Mouse (Mus musculus): ENCODE data around the gene Prpf18. TPM values are rescaled to one million over a fixed set of nuclear protein-coding genes. Genes with fewer than 3 reads are reported as not detected.

Prpf18 gene
- polyA plus RNA-seq (2012; rRNA removed), result 45.7 and 47.8 TPM in 2 replicates

DNA sequence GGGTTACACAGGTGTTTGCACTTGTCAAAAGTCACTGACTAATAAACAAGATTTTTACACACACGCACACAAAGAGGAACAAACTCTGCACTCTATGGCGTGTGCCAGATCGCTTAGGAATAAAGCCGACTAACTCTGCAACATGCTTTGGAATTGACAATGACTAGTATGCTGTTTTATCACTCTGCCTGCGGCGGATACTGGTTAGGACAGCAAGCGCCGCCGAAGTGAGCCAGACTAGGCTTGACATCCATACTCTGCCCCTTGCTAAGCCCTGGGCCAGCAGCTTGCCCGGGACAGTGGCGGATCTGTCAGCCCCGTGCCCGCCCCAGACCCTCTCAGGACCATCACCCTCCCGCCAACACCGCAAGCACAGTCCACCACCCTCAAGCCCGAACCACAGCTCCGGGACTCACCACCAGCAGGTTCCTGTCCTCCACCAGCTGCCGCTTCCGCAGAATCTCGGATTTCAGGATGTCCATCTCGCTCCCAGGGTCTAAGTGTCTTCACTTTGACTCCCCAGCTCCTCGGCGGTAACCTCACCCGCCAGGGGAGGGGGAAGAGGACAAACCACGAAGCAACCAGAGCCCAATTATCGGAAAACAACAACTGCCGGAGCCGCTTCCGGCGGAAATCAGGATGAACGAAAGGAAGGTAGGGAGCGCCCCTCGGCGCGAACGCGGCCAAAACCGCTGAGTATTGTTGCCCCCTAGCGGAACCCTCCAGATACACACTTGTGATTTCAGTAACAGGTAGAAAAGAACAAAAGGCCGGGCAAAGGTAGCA, at the start of gene Prpf18:
Gene Prpf18, minus strand, starts transcription at position 614 of the 786 bp plus-strand sequence.
- TF ChIP-seq CTCF (IDR thresholded peaks at IDR 0.05; ENCODE audit: borderline replicate concordance, insufficient read depth, low read depth, low read length) (peak; percentile 72; the same call in 1 of the 2 replicates), POLR2A (IDR thresholded peaks at IDR 0.05; ENCODE audit: borderline replicate concordance, insufficient read depth, low read length) (peak; percentile 74; the same call in 1 of the 2 replicates)
- 1% methylated on average over 40 of the region's 40 CpGs for WGBS
- Histone ChIP-seq H3K27me3 (ENCODE audit: control insufficient read depth, insufficient read depth, low read length) (no peaks in the 10 kb centered on the region), H3K4me3 (replicated peaks; ENCODE audit: insufficient read depth, low read depth, low read length) (peak within 1 kb of the TSS; percentile 97), H3K27ac (ENCODE audit: insufficient read depth, low read length) (peak within 1 kb of the TSS; percentile 21; the same call in 1 of the 2 replicates), H3K4me1 (ENCODE audit: control insufficient read depth, insufficient read depth, low read length) (peaks cover 6% of the 10 kb centered on the region)
- peak; percentile 88 to 91 for DNase-seq

DNA sequence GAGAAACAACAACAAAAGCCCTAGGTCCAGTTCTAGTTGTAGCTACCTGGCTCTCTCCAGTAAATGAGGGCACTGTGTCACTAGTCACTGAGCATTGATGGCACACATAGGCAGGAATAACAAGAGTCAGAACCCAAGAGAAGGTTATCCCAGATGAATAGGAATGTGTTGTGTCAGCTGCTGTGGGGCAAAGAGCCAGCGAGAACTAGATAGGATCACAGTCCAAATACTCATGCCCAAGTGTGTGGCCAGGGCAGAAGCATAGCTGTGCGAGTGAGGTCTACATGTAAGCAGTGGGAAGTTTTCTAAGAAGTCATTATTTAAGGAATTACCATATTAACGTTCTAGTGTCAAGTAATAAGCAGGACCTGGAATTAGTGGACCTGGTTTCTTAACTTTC, 28.0 kb upstream of the Prpf18 start:
- WGBS, result 77% methylated on average over 3 of the region's 3 CpGs
- no peak overlapping the region for H3K4me3 ChIP-seq (replicated peaks; ENCODE audit: insufficient read depth, low read depth, low read length)
- no peaks in the 10 kb centered on the region for H3K4me1 ChIP-seq (ENCODE audit: control insufficient read depth, insufficient read depth, low read length)
- no peak overlapping the region for H3K27ac ChIP-seq (ENCODE audit: insufficient read depth, low read length)
- TF ChIP-seq POLR2A (IDR thresholded peaks at IDR 0.05; ENCODE audit: borderline replicate concordance, insufficient read depth, low read length) (no peak), CTCF (IDR thresholded peaks at IDR 0.05; ENCODE audit: borderline replicate concordance, insufficient read depth, low read depth, low read length) (no peak)
- H3K27me3 ChIP-seq (ENCODE audit: control insufficient read depth, insufficient read depth, low read length), result no peaks in the 10 kb centered on the region
- no peak for DNase-seq

DNA sequence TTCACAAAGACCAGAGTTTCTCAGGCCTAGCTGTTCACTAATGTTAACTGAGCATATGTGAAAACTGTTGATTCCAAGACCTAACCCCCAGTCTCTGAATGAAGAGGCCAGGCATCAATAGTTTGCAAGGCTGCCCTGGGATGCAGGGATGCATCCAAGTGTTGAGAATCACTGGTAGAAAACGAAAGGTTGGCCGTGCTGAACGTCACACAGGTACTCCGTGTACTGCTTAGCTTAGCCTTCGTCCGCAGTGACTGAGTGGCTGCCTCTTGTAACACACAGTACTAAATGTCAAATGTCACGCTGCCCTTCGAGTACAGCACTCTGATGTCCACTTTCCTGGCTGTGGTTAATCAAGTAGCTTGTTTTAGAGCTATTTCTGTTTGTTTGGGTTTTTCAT, 19.7 kb upstream of the Prpf18 start:
- 86% methylated on average over 8 of the region's 8 CpGs for WGBS
- no peaks in the 10 kb centered on the region for H3K4me1 ChIP-seq (ENCODE audit: control insufficient read depth, insufficient read depth, low read length)
- no peaks in the 10 kb centered on the region for H3K27me3 ChIP-seq (ENCODE audit: control insufficient read depth, insufficient read depth, low read length)
- no peak for TF ChIP-seq CTCF (IDR thresholded peaks at IDR 0.05; ENCODE audit: borderline replicate concordance, insufficient read depth, low read depth, low read length)
- TF ChIP-seq POLR2A (IDR thresholded peaks at IDR 0.05; ENCODE audit: borderline replicate concordance, insufficient read depth, low read length), result no peak
- no peak for DNase-seq
- no peak overlapping the region for H3K4me3 ChIP-seq (replicated peaks; ENCODE audit: insufficient read depth, low read depth, low read length)
- H3K27ac ChIP-seq (ENCODE audit: insufficient read depth, low read length), result no peak overlapping the region

DNA sequence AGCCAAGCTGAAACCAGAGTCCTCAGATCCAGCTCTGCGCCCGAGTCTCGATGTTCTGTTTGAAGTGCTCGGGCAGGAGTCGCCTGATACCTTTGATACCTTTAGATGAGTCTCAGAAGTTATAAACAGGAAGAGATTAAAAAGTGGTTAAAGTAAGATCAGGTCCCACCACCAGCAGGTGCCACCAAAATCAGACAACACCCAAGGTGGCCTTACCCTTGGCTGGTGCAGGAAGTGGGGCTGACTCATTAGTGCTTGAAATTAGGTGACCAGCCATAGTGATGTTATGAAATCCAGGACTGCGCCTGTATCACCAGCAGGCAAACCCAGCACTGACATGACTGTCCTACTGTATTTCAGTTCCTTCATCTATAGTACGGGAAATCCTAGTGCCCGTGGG, 17.8 kb upstream of the Prpf18 start:
- WGBS, result 94% methylated on average over 8 of the region's 8 CpGs
- H3K27ac ChIP-seq (ENCODE audit: insufficient read depth, low read length), result no peak overlapping the region
- H3K4me3 ChIP-seq (replicated peaks; ENCODE audit: insufficient read depth, low read depth, low read length), result no peak overlapping the region
- no peak for TF ChIP-seq POLR2A (IDR thresholded peaks at IDR 0.05; ENCODE audit: borderline replicate concordance, insufficient read depth, low read length)
- no peak for TF ChIP-seq CTCF (IDR thresholded peaks at IDR 0.05; ENCODE audit: borderline replicate concordance, insufficient read depth, low read depth, low read length)
- DNase-seq, result no peak
- no peaks in the 10 kb centered on the region for H3K27me3 ChIP-seq (ENCODE audit: control insufficient read depth, insufficient read depth, low read length)
- H3K4me1 ChIP-seq (ENCODE audit: control insufficient read depth, insufficient read depth, low read length), result no peaks in the 10 kb centered on the region

DNA sequence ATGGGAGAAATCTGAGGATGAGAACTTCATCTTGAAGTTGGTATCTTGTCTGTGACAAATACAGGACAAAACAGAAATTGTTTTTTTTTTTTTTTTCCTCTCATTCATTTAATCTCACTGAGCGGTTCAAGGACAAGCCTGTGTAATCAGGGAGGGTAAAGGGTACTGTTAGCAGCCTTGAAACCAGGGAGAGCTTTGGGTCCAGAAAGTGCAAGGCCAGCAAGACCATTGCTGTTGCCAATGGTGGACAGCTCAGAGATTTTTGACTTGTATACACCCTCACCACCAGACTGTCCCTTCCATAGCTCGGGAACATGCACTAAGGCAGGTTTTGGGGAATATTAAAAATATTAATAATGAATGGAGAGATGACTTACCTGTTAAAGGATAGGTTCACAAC, 16.7 kb upstream of the Prpf18 start:
- Histone ChIP-seq H3K4me1 (ENCODE audit: control insufficient read depth, insufficient read depth, low read length) (no peaks in the 10 kb centered on the region), H3K4me3 (replicated peaks; ENCODE audit: insufficient read depth, low read depth, low read length) (no peak overlapping the region), H3K27me3 (ENCODE audit: control insufficient read depth, insufficient read depth, low read length) (no peaks in the 10 kb centered on the region), H3K27ac (ENCODE audit: insufficient read depth, low read length) (no peak overlapping the region)
- TF ChIP-seq CTCF (IDR thresholded peaks at IDR 0.05; ENCODE audit: borderline replicate concordance, insufficient read depth, low read depth, low read length) (no peak), POLR2A (IDR thresholded peaks at IDR 0.05; ENCODE audit: borderline replicate concordance, insufficient read depth, low read length) (no peak)
- WGBS, result 81% methylated on average over 2 of the region's 2 CpGs
- no peak for DNase-seq

DNA sequence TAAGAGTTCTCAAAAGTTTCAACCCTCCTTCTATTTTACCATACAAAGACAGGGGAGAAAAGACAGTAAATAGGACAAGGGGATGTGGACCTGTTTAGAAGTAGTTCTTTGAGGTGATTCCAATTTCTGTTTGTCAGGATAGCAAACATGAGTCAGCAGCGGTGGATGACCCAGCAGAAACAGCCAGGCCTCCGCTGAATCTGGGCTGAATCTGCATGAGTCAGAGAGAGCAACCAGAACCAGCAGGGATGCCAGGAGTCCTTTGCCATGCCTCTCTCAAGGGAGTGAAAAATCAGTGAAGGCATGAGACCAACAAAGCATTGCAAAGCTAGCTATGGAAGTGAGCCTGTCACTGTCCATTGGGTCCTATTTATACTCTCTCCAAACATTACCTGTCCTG, 8.8 kb upstream of the Prpf18 start:
- no peak for DNase-seq
- 86% methylated on average over 2 of the region's 2 CpGs for WGBS
- no peaks in the 10 kb centered on the region for H3K27me3 ChIP-seq (ENCODE audit: control insufficient read depth, insufficient read depth, low read length)
- no peak overlapping the region for H3K4me3 ChIP-seq (replicated peaks; ENCODE audit: insufficient read depth, low read depth, low read length)
- H3K4me1 ChIP-seq (ENCODE audit: control insufficient read depth, insufficient read depth, low read length), result no peaks in the 10 kb centered on the region
- no peak overlapping the region for H3K27ac ChIP-seq (ENCODE audit: insufficient read depth, low read length)
- TF ChIP-seq POLR2A (IDR thresholded peaks at IDR 0.05; ENCODE audit: borderline replicate concordance, insufficient read depth, low read length) (no peak), CTCF (IDR thresholded peaks at IDR 0.05; ENCODE audit: borderline replicate concordance, insufficient read depth, low read depth, low read length) (no peak)

DNA sequence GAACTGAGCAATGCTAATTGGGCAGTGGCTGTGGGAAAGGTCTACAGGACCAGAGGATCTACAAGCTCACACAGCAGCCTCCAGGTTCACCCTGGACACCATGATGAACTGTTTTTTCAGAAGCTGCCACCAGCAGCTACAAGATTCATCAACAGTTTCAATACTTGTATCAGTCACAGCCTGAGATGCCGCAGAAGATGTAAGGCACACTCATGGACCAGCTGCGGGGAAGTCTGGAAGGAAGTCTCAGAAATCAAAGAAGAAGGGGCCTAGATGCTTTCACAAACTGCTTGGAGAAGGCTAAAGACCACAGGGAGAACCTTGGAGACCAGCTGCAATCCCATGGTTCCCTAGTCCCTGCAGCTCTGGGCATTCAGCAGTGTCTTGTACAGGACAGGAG, 2.3 kb downstream of the Prpf18 start:
- Histone ChIP-seq H3K27me3 (ENCODE audit: control insufficient read depth, insufficient read depth, low read length) (no peaks in the 10 kb centered on the region), H3K4me3 (replicated peaks; ENCODE audit: insufficient read depth, low read depth, low read length) (no peak overlapping the region), H3K27ac (ENCODE audit: insufficient read depth, low read length) (no peak overlapping the region), H3K4me1 (ENCODE audit: control insufficient read depth, insufficient read depth, low read length) (peaks cover 6% of the 10 kb centered on the region)
- TF ChIP-seq CTCF (IDR thresholded peaks at IDR 0.05; ENCODE audit: borderline replicate concordance, insufficient read depth, low read depth, low read length) (no peak), POLR2A (IDR thresholded peaks at IDR 0.05; ENCODE audit: borderline replicate concordance, insufficient read depth, low read length) (no peak)
- no peak for DNase-seq
- 97% methylated on average over 2 of the region's 2 CpGs for WGBS

DNA sequence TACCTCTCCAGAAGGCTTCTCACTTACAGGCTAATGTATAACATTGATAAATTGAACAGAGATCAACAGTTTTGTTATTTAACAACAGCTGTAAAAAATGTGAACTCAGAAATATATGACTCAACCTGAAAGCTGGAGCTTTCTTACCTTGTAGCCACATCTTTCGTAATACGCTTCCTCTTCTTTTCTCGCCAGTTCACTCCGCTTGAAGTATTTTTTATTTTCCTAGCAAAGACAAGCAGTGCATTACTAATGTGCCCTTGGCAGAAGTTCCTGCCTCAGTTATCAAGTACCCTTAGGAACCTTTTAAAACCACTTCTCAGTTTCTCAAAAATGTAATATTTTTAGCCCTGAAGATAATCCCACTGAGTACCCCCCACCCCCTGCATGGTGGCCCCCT, 3.8 kb downstream of the Prpf18 start:
- Histone ChIP-seq H3K27ac (ENCODE audit: insufficient read depth, low read length) (no peak overlapping the region), H3K27me3 (ENCODE audit: control insufficient read depth, insufficient read depth, low read length) (no peaks in the 10 kb centered on the region), H3K4me3 (replicated peaks; ENCODE audit: insufficient read depth, low read depth, low read length) (no peak overlapping the region), H3K4me1 (ENCODE audit: control insufficient read depth, insufficient read depth, low read length) (peaks cover 6% of the 10 kb centered on the region)
- no peak for TF ChIP-seq POLR2A (IDR thresholded peaks at IDR 0.05; ENCODE audit: borderline replicate concordance, insufficient read depth, low read length)
- no peak for TF ChIP-seq CTCF (IDR thresholded peaks at IDR 0.05; ENCODE audit: borderline replicate concordance, insufficient read depth, low read depth, low read length)
- 48% methylated on average over 4 of the region's 4 CpGs for WGBS
- DNase-seq, result no peak
